Mouse (Mus musculus) ovary, postnatal 10 days (tissue): ENCODE data around the gene Eif1b.

ENCODE experiments used
- DNase-seq: peaks from one replicate; pipeline ENCODE4 v3.0.0; 2022; ENCODE audit warnings: low spot score

Eif1b gene

DNA sequence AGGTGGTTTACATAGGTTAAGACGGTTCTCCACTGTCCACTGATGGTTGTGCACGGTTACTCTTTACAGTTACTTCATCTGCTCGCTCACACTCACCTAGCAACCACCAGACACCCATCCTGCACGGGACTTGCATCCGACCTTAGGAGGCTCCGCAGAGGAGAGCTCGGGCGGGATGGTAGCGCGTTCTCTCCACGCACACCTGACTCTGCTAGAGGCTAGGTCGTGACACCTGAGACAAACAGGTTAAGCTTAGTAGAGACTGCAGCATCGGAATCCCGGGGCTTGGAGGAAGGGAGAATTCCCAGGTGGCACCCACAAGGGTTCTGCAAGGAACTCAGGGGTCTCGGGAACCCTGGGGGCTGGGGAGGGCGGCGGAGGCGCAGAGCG lies at the start of gene Eif1b:
Gene Eif1b (plus strand): TSS at position 223 of the 390 bp plus-strand sequence.
- no peak for DNase-seq

GRCm38 (mm10) chr9:120444642-120445041 lies 47.4 kb upstream of the Eif1b start:
- no peak for DNase-seq

DNA sequence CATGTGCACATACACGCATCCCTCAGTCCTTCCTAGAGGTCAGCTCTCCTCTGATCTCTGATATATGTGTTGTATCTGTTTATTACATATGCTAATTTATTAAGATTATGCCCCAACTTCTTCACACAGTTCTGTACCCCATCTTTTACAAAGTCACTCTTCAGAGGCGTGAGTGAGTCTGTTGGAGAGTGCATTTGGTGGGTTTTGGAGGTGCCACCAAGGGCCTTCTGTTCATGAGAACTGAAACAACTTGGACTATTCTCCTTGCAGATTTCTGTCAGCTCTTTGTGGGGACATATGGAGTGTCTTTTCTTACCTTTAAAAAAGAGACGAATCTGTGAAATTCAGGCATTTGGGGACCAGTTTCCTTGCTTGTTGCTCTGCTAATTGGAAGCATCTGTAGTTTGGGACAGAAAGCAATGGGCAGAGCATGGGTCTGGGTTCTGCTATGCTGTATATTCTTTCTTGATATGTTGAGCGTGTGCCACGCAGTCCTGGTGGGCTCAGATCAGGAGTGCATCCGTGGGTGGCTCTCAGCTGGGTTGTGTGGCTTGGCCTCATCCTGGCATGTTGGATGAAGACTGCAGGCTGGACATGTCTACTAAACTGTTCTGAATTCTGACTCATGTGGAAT lies 42.2 kb upstream of the Eif1b start:
- DNase-seq, result no peak

DNA sequence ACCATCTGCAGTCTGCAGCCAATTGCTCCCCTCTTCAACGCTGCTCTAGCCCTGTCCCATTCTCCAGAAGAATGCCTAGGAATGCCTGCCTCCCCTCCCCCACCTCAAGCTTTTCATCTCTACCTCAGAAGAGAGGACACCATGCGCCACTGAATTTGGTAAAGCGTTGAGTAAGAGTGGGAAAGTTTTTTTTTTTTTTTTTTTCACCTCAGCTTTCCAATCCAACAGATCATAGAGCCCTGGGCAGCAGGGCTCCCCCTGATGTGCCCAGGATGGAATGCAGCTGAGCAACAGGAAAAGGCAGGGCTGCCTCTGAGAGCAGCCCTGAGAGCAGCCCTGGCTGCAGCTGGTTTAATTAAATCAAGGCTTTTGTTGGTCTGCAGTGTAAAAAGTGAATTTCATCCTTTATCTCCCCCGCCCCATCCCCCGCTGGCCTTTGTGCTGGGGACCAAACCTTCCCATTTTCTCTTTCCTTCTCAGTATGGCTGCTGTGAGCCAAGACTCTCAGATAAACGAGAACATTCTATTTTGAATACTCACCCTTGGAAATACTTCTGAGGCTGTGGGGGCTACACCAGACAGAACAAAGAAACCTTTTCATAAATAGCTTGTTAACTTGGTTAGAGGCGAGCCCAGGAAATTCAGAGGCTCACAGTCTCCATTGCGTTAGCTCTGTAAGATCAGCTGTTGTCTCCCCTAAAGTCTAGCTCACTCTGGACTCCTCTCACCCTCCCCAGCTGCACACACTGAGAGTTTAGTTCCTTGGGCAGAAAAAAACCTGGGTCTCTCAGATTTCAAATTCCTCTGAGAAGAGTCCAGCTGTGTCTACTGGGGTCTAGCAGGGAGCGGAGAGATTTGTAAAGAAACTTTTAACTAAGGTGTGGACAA lies 36.0 kb upstream of the Eif1b start:
- DNase-seq, result no peak

GRCm38 (mm10) chr9:120470431-120470830 lies 21.6 kb upstream of the Eif1b start:
- DNase-seq, result no peak

DNA sequence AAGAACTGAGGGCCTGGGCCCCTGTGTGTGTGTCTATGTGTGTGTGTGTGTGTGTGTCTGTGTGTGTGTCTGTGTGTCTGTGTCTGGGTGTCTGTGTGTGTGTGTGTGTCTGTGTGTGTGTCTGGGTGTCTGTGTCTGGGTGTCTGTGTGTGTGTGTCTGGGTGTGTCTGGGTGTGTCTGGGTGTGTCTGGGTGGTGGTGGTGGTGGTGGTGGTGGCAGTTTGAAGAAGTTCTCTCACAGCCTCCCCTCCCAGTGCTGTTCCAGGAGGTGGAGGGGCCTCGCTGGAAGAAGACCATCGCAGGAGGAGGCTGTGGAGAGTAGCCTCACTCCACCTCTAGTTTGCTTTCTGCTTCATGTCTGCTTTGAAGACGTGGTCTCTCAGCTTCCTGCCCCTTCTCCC lies 10.4 kb upstream of the Eif1b start:
- DNase-seq, result no peak

- no peak for DNase-seq
Observed at GRCm38 (mm10) chr9:120482382-120482781, 9.7 kb upstream of the Eif1b start.

DNA sequence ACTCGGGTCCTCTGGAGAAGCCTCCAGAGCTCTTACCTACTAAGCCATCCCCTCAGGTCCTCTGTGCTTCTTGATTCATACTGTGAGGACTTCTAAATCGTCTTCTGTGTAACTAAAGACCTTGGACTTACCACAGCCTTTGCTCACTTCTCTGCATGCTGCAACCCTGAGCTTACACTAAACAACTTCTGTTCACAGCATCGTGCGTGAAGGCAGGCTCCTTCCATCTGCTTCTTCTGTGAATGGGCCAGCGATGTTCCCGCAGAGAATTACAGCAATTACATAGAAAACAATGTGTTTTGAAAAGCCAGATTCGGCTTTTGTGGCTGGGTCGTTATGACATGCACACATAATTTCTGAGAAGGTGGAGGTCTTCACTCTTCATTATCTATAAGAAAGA lies 8.9 kb upstream of the Eif1b start:
- DNase-seq, result no peak

DNA sequence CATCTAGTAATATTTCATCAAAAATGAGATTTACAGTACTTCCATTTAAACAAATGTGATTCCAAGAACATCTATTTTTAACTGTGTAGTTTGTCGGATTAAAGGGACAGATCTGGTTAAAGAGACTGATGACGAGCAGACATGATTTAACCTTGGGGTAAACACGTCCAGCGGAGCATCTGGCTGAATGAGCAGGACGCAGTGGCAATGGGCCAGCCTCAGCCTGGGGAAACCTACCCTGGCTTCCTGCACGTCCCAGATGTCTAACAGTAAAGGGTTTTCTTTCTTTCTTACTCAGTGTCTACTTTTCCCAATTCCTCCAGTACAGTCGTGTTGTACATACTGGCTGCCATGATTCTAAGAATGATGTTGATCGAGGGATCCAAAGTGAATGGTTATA lies 5.0 kb upstream of the Eif1b start:
- no peak for DNase-seq

GRCm38 (mm10) chr9:120491509-120491908 lies 523 bp upstream of the Eif1b start:
- DNase-seq, result no peak

DNA sequence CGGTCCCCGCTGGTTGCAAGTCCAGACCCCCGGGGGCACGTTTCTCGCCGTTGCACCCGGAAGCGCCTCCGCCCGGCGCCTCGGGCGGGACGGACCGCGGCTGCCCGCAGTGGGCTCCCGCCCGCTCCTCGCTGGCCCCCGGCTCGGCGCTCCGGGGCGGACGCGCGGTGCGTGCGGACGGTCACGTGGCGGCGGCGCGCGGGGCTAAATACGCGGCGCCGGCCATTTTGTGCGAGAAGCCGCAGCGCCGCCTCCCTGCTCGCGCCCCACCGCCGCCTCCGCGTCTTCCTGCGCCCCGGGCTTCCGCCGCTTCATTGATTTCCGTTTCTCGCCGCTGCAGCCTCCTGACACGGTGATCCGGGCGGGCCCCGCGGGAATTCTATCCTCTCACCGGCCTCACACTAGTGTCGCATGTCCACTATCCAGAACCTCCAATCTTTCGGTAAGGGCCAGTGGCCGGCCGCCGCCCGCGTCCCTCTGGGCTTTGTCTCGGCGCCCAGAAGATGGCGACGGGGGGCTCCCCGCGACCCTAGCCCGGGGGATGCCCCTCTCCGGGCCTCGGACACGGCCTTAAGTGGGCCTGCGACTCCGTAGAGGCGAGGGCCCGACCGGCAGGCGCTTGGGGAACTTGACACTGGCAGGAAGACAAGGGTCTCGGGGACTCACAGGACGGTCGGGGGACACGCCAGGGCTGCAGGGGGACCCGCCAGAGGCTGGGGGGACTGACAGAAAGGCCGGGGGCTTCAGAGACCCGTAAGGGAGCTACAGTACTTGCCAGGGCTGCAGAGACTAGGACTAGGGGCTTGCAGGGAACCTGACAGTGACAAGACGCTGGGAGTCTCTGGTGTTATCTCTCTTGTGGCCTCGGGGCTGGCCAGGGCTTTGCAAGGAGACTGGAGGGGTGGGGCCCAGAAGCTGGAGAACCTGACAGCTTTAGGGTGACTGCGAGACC lies 644 bp downstream of the Eif1b start:
- peak; percentile 52 for DNase-seq

- no peak for DNase-seq
Observed at GRCm38 (mm10) chr9:120493781-120494180, 1.7 kb downstream of the Eif1b start.

DNA sequence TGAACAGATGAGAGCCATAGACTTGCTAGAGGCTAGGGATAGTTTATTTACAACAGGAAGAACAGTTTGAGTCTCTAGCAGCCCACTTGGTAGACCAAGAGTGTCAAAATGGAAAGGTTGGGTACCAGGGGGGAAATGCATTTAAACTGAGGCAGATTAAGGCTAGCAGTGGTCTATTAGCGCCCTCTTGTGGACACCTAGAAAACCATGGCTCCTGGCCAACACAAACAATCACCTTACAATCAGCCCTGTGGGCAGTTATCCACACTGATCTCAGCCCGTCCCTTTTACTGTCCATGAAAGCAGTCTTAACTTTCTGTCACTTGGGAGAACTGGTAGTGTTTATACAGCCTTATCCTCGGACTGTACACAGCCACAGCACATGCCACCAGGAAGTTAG lies 4.7 kb downstream of the Eif1b start:
- DNase-seq, result peak; percentile 33

GRCm38 (mm10) chr9:120497983-120498382 lies 6.0 kb downstream of the Eif1b start:
- no peak for DNase-seq

DNA sequence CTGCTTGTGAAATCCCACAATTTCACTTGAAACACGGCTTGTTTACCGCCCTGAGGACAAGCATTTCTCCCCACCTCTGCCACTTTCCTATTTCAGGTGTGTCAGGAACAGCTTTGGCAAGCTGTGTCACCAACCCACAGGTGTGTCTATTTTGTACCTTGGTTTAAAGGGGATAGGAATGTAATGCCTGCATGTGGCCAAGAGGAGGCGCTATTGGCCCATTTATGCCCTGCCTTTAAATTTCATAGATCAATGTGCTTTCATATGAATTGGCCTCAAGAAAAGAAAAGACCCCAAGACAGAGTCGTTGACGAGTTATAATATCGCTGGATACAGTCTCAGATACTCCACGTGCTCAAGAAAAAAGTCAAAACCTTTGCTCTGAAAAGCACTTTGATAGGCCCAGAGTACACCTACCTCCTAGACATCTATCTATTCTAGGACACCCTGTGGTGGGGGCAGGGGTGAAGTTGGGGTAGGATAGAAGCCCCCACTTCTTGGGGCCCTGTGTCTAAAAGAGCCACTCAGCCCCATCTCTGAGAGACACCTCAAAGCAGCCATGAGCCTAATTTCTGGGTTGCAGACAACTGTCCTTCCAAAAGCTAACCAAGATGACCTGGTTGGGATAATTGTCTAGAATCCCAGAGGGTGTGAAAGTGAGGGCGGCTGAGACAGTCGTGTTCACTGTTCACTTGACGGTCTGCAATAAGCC lies 9.3 kb downstream of the Eif1b start:
- no peak for DNase-seq

GRCm38 (mm10) chr9:120502013-120502412 lies 10.0 kb downstream of the Eif1b start:
- DNase-seq, result peak; percentile 22

- no peak for DNase-seq
Observed at GRCm38 (mm10) chr9:120504423-120504822, 12.4 kb downstream of the Eif1b start.

DNA sequence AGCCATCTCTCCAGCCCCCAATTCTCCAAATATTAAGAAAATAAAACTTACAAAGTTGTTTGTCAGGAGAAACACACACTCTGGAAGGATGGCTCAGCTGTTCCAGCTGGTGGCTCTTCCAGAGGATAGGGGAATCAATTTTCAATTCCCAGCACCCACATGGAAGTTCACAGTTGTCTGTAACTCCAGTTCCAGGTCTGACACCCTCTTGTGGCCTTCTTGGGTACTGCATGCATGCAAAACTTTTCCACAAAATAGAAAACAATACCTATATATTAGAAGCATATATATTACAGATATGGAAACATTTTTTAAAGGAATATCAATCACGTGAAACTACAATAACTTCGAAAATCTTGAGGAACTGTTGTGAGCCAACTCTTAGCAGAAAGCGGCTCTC lies 19.7 kb downstream of the Eif1b start:
- DNase-seq, result no peak

DNA sequence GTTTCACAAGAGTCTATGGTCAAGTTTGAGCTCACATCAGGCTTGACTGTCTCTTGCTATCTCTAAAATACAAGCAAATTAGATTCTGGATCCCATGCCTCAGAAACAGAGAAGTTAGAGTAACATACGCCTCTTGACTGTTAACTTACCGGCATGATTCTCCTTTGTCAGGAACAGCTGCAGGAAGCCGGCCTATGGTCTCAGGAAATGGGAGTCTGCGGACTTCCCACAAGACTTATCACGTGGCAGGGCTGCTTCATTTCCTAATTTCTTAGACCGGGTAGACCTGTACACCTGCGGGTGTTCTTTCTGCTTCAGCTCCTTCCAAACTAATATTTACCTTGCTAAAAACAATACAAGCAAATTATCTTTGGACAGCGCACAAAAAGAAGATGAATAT lies 24.7 kb downstream of the Eif1b start:
- no peak for DNase-seq

GRCm38 (mm10) chr9:120518946-120519345 lies 26.9 kb downstream of the Eif1b start:
- no peak for DNase-seq

GRCm38 (mm10) chr9:120519469-120520125 lies 27.6 kb downstream of the Eif1b start:
- no peak for DNase-seq
